Mouse (Mus musculus) small intestine, adult 2 months (tissue): ENCODE results near the gene Mpst.

Source experiments
- CTCF ChIP-seq: fragments of 200-500 bp; IDR thresholded peaks from 2 replicates; pipeline ENCODE4 v1.5.1; 2012; ENCODE audit warnings: low read depth, mild to moderate bottlenecking, control low read depth, inconsistent platforms, low read length, moderate library complexity, mixed read lengths; ENCODE audit not compliant: insufficient replicate concordance, insufficient read length; ENCODE audit errors: extremely low read depth
- POLR2A ChIP-seq: fragments of 200-500 bp; IDR thresholded peaks from 2 replicates; pipeline ENCODE4 v1.6.1; 2012; ENCODE audit warnings: low read depth, mild to moderate bottlenecking, control low read depth, inconsistent platforms, low read length, moderate library complexity

GRCm38 (mm10) chr15:78382115-78382514 is 24.1 kb upstream of the Mpst start:
- TF ChIP-seq CTCF (no peak), POLR2A (no peak)
